Mouse (Mus musculus) cerebellum, adult 9-11 months (tissue): ENCODE results near the gene Adat1.
"Not testable (repeated sequence)": the region's sequence is repeated elsewhere in the genome, so short reads cannot be mapped to it uniquely, and the experiment has no call there.

Experiments used
- DNase-seq: peaks from one replicate; pipeline ENCODE4 v3.0.0; 2022

Adat1 gene

GRCm38 (mm10) chr8:111967246-111967870, 24.7 kb downstream of the Adat1 start:
- DNase-seq = no peak

- DNase-seq = no peak
Measured at GRCm38 (mm10) chr8:111964849-111965561, 27.1 kb downstream of the Adat1 start.

DNA sequence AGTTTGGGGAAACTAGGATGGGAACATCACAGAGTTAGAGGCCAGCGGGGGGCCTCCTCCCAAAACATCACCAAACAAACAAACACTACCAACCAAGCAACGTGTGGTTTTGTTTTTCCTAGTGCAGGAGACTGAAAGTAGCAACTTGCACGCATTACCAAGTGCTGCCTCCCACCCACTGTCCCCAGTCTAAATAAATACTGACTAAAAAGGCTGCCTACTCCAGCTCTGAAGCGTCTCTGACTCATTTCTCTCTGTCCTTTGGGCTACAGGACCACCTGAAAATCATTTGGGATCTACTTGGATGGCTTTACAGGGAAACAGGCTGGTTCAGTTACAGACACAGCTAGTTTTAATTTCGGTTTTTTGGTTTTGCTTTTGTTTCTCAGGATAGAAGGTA, 27.8 kb downstream of the Adat1 start:
- no peak for DNase-seq

DNA sequence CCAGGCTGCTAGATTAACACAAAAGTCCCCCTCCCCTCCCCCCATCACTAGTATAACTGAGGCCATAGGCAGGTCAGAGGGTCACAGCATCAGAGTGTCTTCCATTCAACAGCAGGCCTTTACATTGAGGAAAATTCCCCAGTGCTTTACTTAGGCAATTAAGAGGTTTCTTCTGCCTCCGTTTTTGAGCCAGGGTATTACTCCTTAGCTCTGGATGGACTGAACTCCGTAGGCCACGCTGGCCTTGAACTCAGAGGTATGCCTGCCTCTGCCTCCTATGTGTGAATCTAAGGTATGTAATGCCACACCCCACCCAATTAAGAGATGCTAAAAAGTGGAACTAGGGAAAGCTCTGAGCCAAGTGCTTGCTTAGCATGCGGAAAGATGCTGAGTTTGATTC, 28.6 kb downstream of the Adat1 start:
- DNase-seq = no peak

DNA sequence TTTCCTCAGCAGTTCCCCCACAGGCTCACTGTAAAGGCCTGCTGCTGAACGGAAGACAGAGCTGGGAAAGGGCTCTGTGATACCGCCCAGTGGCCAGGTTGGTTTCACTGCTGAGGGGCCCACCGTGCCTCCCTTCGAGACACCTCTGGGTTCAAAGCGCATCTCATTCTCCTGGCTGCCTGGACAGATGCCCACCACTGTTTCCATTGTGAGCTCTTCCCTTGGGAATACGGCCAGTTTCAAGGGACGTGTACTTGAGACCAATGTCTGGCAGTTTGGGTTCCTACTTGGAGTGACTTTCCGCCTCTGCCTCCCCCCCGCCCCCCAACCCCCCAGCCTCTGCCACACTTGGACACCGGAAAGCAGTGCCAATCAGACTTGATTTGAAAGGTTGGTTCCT, 29.0 kb downstream of the Adat1 start:
- no peak for DNase-seq

DNA sequence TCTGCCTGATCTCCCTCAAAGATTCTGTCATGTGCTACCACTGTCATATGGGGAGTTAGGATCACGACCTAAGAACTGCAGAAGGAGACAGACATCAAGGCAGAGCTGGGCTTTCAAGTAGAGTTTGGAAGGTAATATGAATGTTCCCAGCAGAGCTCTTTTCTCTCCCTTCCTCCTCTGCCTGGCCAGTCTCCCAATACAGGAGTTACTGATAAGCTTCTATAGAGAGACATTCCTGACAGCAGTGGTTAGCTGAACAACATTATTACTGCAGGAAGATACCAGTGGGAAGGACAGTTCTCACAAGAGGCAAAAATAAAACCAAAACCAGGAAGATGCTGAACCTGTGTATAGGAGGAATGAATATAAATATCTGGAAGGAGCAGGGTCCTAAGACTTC, 29.5 kb downstream of the Adat1 start:
- DNase-seq = no peak

DNA sequence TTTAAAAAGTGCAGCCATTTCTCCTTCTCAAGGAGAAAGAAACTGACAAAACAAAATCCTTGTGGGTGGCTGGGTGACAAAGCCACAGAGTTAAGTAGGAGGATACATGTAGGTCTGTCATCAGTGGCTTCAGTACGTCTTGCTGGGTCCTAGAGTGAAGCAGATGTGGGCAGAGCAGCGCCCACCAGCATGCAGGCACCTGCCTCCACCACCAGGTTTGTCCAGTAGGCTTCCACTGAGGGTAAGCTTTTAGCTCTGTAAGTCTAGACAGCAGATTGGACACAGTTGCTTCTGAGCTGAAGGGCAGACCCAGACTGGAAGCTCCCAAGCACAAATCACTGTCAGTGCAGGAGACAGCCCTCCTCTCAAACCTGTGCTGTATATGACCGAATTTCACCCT, 30.8 kb downstream of the Adat1 start:
- DNase-seq = no peak

GRCm38 (mm10) chr8:111960591-111961321, 31.3 kb downstream of the Adat1 start:
- DNase-seq = no peak

DNA sequence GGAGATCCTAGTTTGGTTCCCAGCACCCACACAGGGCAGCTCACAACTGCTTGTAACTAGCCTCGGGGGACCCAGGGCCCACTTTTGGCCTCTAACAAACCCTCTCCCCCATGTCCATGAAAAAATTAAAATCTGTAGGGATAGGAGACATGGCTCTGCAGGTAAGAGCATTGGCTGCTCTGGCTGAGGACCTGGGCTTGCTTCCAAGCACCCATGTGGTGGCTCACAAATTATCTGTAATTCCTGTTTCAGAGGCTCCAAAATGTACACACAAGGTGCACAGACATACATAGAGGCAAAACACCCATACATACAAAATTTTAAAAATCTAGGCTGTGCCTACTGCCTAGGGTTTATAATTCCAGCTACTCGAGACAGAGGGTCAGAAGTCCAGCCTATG, 34.9 kb downstream of the Adat1 start:
- no peak for DNase-seq

DNA sequence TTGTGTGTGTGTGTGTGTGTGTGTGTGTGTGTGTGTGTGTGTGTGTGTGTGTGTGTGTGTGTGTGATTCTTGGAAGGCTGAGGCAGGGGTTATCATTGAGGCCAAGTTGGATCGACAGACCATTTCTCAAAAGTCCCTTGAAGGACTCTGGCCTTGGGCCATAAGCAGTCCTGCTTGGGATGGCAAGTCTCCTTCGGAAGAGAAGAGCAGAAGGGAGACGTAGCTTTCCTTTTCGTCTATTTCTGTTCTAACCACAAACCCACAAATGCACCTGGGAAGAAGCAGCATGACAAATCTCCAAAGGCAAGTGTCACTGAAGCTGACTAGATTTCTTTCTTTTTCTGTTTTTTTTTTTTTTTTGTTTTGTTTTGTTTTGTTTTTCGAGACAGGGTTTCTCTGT, 36.2 kb downstream of the Adat1 start:
- DNase-seq = no peak

DNA sequence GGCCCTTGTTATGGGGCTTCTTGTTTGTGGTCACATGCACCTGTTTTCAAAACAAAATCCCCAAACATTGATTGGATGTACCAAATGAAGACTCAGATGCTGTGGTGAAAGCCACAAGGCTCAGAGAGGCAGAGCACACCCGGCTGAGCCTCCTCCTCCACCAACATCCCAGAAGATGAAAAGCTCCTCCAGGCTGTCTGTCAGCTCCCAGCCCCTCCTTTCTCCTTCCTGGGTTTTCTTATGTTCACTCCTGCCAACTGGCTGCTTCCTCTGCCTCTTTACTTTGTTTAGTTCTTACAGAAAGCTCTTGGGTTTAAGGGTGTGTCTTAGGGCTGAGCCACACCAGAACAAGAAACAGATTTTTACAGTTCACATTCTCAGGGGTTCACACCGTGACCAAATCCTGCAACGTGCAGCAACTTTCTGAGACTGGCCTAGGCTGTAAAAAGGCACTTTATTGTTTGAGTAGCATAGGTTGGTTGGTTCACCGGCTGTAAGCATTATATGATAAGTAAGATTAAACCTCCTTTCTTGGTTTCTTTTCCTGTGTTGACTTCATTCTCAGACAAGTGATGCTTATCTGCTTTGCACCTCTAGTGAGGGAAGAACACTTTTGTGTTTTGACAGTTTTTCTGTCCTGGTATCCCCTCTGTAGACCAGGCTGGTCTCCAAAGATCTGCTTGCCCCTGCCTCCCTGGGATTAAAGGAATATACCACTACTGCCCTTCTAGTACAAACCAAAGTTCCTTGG, 37.1 kb downstream of the Adat1 start:
- DNase-seq = no peak

DNA sequence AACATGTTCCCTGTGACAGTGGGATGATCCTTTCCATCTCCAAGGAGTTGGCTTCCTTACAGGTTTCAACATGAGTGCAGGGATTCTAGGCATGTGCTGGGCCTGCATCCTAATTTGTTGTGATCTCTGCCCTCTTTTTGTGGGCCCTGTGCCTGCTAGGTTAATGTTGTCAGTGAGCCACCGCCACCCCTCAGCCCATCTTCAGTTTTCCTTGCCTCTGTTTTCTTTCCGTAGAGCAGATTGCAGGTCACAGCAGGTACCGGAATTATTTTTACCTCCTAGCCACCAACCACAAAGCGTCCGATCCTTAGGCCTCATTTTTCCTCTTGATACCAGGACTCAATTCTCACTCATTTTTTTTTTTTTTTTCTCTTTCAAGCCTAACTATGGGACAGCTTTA, 40.2 kb downstream of the Adat1 start:
- DNase-seq = peak; percentile 79

DNA sequence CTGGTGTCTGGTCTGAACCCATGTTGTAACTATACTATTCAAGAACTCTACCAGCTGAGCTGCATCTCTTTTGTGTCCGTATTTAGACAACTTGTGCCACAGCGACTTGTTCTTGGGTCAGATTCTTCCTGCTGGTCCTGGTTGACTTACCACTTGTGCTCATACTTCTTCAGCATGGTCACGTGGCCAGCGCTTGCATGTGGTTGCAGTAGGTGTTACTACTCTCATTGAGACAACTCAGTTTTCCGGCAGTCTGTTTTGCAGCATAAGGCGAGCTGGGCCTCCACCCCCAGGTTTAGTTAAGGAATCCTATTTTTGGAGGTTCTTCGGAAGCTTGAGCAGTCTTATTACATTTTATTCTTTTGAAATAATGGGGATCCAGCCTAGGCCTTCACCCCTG, 40.8 kb downstream of the Adat1 start:
- DNase-seq = no peak

- DNase-seq = no peak
Measured at GRCm38 (mm10) chr8:111950846-111951245, 41.3 kb downstream of the Adat1 start.

- peak; percentile 64 for DNase-seq
Measured at GRCm38 (mm10) chr8:111947954-111948353, 44.1 kb downstream of the Adat1 start.

DNA sequence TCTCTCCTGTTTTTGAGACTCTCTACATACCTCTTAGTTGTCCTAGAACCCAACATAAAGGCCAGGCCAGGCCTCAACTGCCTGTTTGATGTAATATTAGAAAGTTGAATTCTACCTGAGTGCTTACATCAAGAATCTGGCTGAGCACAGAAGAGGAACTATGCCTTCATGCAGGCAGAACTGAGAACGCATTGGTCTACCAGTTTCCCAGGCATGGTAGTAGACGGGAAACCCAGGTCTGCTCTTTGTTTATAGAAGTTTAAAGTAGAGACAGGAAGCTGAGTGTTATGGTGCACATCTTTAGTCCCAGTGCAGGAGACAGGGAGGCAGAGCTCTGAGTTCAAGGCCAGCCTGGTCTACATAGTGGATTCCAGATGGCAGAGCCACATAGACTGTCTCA, 45.0 kb downstream of the Adat1 start:
- no peak for DNase-seq

GRCm38 (mm10) chr8:111943544-111943943, 48.6 kb downstream of the Adat1 start:
- no peak for DNase-seq

GRCm38 (mm10) chr8:111941101-111941454, 51.0 kb downstream of the Adat1 start:
- peak; percentile 68 for DNase-seq

DNA sequence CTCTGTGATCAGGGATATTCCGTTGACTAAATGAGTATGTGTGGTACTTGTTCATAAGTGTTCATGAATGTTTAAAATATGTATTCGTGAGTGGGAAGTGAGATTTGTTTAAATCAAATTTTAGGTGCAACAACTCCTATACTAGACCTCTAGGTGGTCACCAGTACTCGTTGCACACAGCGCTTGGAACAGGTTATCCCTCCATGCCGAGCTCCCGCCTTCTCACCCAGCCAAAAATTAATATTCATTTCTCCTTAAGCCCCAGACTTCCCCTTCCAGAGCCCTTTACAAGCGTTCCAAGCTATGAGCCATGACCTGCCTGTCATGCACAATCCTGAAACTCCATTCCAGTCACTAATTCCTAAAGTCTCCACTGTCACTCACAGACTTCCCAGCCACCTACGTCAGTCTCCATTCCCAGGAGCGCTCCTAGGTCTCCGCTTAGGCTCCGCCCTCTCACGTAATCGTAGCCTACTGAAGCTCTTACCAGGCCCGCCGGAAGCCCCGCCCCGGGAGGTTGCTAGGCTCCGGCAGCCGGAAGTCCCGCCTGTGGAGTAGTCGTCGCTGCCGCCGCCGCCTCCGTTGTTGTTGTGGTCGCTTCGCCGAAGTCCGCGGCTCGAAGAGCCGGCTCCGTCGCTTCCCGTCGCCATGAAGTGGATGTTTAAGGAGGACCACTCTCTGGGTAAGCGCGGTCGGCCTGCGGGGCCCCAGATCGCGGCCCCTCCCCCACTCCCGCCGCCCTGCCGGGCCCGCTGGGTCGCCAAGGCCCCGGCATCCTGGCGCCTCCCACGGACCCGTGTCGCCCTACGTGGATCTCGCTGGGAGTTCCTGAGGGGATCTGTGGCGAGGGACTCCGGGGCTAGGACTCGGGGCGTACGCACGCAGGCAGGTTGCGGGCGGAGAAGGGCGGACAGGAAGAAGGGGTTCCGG, 51.7 kb downstream of the Adat1 start, which contains the start of gene Gabarapl2:
TSS of gene Gabarapl2 (plus strand) at position 533 of the 930 bp plus-strand sequence.
- peak; percentile 98 for DNase-seq

DNA sequence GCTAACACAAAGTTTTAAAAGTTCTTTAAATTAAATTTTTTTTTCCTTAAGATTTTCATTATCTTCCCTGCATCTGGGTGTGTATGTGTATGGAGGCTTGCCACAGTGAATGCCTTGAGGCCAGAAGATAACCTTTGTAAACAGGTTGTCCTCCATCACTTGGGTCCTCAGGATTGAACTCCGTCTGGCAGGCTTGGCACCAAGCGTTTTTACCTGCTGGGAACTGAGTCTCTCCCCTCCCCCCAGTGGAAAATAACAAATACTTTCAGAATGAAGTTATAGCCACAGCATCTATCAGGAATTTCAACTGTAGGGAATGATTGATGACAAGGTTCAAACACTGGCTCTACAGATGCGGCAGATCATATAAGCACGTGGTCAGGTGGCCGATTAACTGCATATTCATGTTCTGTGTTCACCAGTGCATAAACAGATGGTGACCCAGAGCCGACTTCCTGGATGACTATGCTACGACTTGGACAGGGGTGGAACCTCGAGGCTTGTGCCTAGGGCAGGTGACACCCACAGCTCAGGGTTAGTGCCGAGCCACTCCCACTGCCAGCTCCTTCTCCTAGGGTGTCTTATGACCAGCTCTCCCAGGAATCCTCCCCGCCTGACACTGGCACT, 52.5 kb downstream of the Adat1 start:
- DNase-seq = peak; percentile 84

GRCm38 (mm10) chr8:111938076-111938985, 53.8 kb downstream of the Adat1 start:
- not testable (repeated sequence) for DNase-seq
